Mouse (Mus musculus) yolk sac, embryonic 10.5 days (tissue): ENCODE data around the gene Ctsa.
A peak's percentile ranks its signal among the peaks of the same experiment; 100 is the strongest.
"Not testable (repeated sequence)": the region's sequence is repeated elsewhere in the genome, so short reads cannot be mapped to it uniquely, and the experiment has no call there.

Experiments
- DNase-seq: peaks from one replicate; pipeline ENCODE4 v3.0.0-alpha.2; 2017; ENCODE audit warnings: low spot score

Gene Ctsa

DNA sequence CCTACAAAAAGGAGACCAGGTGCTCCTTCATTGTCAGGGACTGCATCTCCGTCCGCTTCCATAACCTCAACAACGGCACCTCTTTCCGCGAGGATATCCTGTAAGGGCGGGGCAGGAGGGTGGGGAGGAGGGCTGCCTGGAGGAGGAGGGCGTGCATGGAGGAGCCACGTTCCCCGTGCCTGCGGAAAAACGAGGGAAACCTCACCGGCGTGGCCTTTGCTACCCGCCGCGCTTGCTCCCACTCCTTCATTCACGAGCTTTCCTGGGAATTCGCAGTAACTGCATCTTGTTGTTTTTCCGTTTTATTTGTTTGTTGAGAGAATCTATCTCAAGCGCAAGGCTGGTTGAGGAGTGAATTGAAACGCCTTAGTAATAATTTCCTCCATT is 27.3 kb upstream of the Ctsa start:
- no peak for DNase-seq

DNA sequence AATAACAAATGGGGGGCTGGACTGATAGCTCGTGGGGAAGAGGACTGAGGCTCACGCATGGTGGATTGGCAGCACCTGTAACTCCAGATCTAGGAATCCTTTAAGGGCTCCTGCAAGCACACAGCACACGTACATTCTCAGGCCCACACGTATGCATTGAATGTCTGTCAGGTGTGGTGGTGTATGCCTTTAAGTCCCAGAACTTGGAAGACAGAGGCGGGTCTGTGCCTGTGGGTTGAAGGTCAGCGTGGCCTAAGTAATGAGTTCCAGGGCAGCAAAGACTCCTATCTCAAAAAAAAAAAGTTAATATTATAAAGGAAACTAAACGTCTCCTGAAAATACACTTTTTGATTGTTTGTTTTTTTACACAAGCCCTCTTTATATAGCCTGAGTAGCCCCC is 26.1 kb upstream of the Ctsa start:
- DNase-seq: peak; percentile 51

DNA sequence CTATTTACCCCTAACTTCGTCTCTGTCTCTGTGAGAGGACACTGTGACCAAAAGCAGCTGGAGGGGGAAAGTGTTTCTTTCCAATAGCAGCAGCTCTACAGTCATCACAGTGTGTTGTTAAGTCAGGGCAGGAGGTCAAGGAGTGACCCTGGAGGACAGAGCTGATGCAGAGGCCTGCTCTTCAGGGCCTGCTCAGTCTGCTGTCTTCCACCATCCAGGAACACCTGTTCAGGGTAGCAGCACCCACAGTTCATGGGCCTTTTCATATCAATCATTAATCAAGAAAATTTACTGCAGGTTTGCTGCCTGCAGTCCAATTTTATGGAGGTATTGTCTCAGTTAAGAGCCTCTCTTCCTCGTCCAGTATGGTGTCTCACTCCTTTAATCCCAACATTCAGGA is 19.1 kb upstream of the Ctsa start:
- no peak for DNase-seq

DNA sequence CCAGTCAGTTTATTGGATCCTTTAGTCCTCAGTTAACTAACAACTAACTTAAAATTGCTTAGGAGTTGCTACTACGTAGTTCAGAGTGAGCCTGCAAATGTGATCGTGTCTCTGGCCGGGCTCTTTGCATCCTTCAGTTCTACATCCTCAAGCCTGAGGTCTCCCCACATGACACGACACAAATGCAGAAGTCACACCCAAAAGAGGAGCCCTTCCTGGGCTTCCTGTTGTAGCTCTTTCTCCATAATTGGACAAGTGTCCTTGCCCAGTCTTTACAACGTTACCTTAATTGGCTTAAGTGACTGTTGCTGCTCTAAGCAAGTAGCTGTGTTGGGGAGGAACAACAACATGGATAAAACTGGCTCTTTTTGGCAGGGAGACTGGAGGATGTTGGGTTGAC is 17.3 kb upstream of the Ctsa start:
- DNase-seq: no peak

DNA sequence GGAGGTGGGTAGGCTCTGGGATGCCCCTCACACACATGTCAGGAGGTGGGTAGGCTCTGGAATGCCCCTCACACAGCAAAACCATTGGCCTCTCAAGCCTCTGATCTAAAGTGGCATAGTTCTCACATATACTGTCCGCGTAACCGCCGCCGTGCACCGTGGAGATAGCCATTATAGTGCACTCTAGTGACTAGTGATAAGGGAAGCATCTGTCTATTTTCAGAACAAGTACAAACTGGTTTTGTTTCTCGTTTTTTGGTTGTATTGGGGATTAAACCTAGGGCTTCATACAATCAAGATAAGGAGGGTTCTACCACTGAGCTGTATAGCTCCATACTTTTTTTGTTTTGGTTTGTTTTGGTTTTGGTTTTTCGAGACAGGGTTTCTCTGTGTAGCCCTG is 16.9 kb upstream of the Ctsa start:
- DNase-seq: no peak

DNA sequence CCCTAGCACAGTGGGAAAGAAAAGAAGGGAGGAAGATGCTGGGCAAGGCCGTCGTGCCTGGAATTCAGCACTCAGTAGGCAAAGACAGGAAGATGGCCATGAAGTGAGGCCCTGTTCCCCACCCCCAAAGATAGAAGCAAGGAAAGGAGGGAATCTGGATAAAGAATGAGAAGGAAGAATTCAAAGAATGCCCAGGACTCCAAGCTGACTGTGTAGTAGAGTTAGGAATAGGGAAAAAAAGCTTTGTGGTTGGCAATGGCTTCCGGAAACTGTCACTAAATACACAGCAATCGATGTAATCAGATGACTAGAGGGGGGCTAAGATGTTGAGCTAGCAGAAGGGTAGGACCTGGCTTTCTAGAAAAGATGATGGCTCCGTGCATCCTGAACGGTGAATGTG is 15.5 kb upstream of the Ctsa start:
- no peak for DNase-seq

DNA sequence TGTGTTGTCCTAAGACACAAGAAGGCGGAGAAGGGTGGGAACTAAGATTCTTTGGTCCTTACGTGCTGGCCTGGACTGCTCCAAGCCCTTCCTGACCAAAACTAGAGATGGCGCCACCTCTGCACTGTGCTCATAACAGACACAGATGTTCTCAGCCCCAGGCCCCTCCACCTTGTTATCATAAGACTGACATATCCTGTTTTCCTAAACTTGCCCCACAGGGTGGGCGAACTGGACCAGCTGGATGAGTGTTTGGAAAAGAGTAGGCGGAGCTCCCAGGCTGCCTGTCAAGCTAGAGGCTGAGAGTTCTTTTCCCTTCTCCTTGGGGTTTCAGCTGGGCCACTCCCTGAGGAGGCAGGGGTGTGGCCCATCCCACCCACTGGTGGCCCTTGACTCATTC is 15.0 kb upstream of the Ctsa start:
- DNase-seq: no peak

DNA sequence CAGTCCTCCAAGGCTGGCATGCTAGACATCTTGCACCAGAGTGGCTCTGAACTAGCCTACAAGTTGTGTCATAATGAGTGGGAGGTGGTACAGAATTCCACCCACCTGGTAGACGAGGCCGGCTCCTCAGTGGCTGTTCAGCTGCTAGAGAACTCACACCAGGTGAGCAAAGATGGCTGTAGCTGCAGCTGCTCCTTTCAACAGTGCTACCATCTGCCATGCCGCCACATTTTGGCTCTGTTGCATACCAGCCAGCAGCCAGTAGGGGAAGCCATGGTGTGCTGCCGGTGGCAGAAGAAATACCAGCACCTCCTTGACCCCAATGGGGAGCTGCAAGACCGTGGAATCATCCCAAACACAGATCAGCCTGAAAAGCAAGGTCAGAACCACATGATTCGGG is 11.6 kb upstream of the Ctsa start:
- DNase-seq: no peak

DNA sequence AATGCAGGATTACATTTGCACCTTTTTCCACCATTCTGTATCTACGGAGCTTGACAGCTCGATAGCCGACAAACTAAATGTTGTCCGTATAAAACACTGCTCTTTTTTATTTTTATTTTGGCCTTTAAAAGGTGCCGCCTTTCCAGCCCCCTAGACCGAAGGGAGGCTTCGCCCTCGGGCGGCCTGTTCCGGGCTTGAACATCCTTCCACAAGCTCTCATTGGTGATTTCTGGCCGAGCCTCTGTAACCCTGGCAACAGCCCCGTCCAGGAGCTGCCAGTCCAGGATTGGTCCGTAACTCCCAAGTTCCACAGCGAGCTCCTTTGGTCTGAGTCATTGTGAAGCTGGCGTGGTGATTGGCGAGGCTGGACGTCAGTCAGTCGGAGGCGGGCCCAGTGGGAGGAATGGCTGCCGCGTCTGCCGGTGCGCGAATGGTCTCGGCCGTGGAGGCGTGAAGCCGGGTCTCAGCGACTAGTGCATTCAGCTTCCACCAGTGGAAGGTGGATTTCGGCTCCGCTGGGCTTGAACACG is 10.0 kb upstream of the Ctsa start, which contains the start of gene Zswim1:
Gene Zswim1 (plus strand): TSS at position 51 of the 530 bp plus-strand sequence.
- DNase-seq: peak; percentile 98

DNA sequence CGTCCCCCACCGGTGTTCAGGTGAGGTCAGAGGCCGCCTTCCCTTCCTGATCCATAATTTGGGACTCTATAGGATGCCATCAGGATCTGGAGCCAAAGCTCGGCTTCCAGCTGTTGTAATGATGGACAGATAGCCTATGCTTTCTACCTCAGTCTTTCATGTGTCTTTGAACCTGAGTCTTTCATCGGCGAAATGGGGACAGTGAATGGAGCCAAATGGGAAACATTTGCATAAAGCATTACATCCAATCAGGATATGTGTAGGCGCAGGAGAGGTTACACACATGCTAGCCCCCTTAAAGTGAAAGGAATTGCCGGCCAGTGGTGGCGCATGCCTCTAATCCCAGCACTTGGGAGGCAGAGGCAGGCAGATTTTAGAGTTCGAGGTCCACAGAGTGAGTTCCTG is 9.5 kb upstream of the Ctsa start:
- peak; percentile 60 for DNase-seq

DNA sequence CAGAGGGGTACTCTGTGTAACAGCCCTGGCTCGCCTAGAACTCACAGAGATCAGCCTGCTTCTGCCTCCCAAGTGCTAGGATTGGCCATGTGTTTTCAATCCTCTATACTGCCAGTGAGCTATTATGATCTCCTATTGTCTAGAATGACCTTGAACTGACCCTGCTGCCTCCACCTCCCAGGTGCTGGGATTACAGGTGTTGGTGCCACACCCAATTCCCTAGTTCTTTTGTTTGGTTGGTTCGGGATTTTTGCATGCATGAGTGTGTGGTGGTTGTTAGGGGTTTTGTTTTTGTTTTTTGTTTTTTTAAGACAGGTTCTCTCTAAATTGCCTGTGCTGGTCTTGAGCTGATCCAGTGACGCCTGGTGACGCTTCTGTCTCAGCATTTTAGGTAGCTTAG is 8.7 kb upstream of the Ctsa start:
- no peak for DNase-seq

DNA sequence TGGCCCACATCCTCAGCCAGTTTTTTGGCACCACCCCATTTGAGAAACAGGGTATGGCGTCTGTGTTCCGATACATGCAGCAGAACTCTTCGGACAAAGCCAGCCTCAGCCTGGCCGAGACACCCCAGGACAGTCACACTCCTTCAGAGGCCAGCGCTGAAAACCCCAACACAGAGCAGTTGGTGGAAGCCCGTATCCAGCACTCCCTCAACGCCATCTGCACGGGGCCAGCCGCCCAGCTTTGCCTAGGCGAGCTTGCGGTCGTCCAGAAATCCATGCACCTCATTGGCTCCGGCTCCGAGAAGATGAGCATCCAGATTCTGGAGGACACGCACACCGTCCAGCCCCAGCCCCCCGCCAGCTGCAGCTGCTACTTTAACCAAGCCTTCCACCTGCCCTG is 7.2 kb upstream of the Ctsa start:
- DNase-seq: no peak

DNA sequence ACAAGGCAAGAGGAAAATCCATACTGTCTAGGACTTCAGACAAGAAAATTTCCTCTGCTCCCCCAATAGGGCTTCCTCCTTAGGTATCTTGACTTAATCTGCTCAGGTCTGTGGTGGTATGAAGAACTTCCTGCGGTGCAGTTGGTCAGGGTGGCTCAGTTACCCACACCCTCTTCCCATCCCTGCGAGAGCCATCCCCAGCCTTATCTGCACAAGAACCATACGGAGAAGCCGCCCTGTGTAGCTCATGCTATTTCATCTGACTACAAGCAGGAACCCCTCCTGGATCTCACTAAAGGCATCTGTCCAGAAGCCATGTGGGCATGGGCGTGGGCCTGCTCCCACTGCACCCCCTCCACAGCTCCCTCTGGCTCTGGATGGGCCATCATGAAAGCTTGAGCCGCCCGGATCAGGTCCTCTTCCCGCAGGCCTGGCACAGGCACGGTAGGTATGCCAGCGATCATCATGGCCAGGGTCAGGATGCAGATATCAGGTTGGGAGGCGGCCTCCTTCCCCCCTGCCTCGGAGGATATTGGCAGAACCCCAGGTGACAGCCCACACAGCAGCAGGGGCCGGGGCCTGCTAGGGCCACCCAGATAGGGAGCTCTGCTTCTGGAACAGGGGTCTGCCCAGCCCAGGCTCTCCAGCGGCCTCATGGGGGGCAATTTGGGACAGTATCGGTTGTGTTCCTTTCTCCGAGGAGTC is 5.4 kb upstream of the Ctsa start:
- no peak for DNase-seq

DNA sequence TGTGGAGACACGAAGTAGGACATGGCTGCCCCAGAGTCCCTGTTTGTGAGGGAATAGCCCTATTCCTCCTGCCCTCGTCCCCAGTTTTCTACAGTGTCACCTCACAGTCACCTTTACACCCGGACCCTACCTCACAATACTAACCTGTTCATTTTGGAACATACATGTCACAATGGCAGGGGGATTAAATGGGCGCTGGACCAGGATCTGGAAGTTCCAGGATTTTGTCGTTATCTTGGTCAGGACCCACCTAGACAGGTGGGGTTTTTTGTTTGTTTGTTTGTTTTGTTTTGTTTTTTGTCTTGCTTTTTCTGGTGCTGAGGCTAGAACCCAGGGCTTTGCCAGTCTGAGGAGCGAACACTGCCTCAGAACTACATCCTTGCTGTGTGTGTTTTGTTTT is 4.2 kb upstream of the Ctsa start, which contains the start of gene Spata25:
Gene Spata25 (minus strand): TSS at position 101 of the 400 bp plus-strand sequence.
- no peak for DNase-seq

DNA sequence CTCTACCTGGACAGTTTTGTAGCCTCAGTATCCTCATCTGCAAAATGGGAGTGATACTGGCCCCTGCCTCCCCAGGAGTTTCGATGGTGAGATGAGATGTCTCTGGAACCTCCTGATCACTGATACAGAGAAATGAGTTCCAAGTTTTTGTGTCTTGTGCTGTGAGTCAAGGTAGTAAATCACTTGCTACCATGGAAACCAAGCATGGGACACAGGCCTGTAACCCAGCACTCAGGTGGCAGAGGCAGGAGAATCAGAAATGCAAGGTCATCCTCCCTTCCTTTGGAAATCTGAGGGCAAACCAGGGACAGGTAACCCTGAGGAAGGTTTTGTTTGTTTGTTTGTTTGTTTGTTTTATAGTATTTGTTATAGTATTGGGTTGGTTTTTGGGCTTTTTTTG is 3.6 kb upstream of the Ctsa start:
- DNase-seq: no peak

DNA sequence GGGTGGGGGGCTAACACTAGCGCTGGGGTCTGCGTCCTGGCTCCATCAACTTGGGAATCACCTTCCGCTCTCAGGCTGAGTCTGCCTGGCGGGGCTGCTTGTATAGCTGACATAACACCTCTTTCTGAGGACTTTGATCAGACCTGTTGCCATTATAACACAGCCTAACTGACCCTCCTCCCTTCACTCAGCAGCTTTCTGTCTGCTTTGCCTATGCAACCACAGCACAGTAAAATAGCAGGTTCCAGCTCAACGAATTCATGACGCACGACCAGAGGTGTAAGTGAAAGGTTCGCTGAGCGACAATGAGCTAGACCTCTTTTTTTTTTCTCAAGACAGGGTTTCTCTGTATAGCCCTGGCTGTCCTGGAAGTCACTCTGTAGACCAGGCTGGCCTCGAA is 1.6 kb upstream of the Ctsa start:
- peak; percentile 82 for DNase-seq

DNA sequence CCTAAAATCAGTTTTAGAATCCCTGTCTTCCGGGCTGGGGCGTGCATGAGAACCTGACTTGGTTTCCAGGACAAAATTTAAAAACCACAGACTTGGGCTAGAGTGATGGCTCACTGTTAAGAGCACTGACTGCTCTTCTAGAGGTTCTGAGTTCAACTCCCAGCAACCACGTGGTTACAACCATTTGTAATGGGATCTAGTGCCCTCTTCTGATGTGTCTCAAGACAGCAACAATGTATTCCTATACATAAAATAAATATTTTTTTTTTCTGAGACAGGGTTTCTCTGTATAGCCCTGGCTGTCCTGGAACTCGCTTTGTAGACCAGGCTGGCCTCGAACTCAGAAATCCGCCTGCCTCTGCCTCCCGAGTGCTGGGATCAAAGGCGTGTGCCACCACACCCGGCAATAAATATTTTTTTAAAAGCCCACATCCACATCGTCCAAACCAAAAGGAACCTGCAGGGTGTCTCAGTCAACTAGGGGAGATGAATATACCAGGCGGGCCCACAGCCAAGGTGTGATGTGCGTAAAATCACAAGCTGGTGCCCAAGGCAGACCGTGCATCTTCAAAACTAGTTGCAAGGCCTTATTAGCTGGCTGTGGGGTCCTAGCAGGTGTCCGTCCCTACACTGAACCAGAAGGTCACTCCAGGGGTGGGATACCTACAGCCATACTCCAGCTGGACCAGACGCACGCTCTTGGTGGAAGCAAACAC is 483 bp upstream of the Ctsa start:
- no peak for DNase-seq

DNA sequence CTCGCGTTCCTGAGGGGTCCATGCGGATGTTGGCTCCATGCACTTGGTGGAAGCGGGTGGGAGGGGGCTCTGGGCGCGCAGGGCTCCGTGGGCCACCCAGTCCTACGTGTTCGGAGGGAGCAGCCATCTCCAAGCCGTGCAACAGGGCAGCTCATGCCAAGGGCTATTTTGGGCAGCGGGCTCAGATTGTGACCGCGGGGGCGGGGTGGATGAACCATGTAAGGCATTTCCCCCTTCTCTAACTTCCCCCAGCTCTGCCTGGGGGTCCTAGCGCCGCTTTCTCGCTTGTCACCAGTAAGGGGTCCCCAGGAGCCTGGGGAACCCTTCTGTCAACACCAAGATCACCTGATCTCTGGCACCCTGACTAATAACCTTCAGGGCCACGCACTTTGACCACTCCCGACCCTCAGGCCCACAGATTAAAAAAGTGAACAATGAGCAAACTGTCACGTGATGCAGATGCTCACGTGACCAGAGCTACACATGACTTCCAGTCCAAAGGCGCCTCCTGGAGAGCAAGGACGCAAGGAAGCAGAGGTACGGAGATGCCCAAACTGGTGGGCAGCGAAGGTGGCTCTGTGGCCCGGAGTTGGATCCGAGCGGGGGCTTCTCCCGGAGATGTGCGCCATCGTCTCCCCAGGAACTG is 764 bp downstream of the Ctsa start, which contains the start of gene Neurl2:
Gene Neurl2 (minus strand): TSS at position 143 of the 646 bp plus-strand sequence.
- peak; percentile 92 for DNase-seq

DNA sequence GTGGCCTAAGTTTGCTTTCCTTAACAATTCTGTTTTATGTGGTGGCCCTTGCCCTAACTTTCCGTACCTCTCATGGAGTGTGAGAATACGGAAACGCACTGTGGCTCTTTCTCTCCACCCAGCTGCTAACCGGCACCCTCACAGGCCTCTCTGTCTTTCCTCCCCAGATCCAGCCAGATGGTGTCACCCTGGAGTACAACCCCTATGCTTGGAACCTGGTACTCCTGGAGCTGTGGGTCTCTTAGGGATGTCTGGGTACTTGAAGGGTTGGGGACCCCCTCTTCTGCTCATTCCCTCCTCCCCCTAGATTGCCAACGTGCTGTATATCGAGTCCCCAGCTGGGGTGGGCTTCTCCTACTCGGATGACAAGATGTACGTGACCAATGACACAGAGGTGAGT is 1.9 kb downstream of the Ctsa start:
- no peak for DNase-seq

DNA sequence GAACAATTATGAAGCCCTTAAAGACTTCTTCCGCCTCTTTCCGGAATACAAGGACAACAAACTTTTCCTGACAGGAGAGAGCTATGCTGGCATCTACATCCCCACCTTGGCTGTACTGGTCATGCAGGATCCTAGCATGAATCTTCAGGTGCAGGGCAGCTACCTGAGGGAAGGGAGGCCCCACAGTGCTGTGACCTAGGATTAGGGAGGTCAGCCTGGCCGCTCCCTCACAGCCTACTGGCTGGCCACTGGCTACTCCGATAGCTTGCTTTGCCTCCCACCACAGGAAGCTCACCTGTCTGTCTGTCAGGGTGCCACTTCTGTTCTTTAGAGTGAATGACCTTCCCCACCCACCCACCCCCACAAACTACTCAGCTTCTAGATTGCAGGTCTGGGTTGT is 2.5 kb downstream of the Ctsa start:
- DNase-seq: no peak

DNA sequence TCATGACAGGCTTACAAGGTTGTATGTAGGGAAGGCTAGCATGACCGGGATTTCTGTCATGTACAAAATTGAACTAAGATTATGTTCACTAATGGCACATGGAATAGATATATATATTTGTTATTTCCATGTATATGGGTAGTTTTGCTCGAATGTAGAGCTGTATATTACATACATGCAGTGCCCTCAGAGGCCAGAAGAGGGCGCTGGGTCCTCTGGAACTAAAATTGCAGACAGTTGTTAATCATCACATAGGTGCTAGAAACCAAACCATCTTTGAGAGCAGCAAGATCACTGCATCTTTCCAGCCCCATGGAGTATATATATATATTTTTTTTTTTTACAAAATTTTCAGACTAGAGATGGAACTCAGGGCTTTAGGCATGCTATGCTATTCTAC is 13.1 kb downstream of the Ctsa start:
- DNase-seq: no peak

DNA sequence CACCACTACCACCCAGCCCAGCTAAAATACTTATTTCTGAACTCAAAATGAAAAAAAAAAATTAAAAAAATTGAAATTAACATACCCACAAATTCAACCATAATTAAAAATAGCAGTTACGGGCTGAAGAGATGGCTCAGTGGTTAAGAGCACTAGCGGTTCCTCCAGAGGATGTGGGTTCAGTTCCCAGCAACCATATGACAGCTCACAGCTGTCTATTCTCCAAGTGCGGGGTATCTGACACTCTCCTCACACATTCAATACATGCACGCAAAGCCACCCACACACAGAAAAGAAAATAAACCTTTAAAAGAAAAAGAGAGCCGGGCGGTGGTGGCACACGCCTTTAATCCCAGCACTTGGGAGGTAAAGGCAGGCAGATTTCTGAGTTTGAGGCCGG is 17.4 kb downstream of the Ctsa start:
- DNase-seq: no peak

DNA sequence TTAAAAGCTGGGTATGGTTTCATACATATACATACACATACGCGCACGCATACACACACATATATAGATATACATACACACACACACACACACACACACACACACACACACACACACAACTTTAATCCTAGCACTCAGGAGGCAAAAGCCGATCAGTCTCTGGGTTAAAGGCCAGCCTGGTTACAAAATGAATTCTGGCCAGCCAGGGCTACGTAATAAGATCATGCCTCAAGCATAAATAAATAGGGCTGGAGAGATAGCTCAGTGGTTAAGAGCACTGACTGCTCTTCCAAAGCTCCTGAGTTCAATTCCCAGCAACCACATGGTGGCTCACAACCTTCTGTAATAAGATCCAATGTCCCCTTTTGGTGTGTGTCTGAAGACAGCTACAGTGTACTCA is 22.9 kb downstream of the Ctsa start:
- DNase-seq: not testable (repeated sequence)
